Mouse (Mus musculus): ENCODE measurements at regions not wholly inside any gene's neighbourhood (a gene's known extent, or its start where the extent isn't known, plus 50 kb on each side); places are given as distances from the start of the nearest gene placed in this dataset.
A peak's percentile ranks its signal among the peaks of the same experiment; 100 is the strongest.

GRCm38 (mm10) chr1:190403335-190403734 lies 232.8 kb upstream of the Prox1 start:
- DNase-seq (ENCODE audit: low spot score): peak; percentile 7

DNA sequence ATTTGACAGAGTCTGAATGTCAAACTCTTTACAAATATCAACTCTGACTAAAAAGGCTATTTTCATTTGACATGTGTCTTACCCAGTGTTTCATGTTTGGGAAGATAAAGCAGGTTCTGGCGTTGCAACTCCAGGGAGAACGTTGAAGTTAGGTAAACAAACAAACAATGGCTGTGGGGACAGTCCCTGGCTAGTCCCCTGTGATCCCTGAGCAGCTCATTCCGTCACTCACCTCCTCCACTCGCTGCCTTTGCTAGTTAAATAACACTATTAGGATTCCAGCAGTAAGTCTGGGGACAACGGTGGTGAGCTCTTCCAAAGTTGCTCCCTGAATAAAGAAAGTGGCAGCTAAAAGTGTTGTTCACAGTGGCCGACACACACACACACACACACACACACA lies 227.8 kb upstream of the Prox1 start:
- no peak for DNase-seq (ENCODE audit: low spot score)

DNA sequence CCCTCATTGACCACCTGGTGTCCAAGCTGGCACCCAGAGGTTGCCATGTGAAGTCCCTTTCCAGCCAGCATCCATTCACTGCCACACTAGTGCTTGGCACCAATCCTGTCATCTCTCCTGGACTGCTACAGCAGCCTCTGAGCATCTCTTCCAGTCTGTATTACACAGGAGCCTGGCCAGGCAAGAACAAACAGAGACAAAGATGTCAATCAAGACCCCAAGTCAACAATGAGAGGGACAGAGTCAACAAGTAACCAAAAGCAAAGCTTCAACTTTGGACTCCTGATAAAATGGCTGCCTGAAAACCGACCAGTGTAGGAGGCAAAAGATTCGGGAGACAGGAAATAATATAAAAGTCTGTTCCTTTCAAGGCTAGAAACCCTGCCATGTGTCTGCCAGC lies 227.3 kb upstream of the Prox1 start:
- DNase-seq (ENCODE audit: low spot score): no peak

- DNase-seq (ENCODE audit: low spot score): no peak
Observed at GRCm38 (mm10) chr1:190393061-190393460, 222.5 kb upstream of the Prox1 start.

GRCm38 (mm10) chr1:190388853-190389252 lies 218.3 kb upstream of the Prox1 start:
- no peak for DNase-seq (ENCODE audit: low spot score)

DNA sequence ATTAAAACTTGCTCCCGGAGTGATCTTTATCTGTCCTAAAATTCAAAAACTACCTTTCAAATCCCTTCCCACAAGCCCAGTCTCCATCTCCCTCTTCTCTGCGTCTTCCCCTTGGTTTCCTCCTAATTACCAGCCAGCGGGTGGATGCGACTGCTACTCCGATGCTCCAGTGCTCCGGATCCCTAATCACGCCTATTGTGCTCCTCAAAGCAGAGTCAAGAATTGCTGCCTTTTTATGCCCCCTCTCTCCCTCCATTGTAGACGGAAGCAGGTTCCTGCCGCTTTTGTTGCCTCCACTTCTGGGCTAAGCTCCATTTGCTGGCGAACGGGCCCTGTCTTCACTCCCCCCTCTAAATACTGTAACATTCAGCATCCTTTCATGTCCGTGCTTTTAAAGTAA lies 214.0 kb upstream of the Prox1 start:
- DNase-seq (ENCODE audit: low spot score): no peak

GRCm38 (mm10) chr1:190383256-190383838 lies 212.8 kb upstream of the Prox1 start:
- DNase-seq (ENCODE audit: low spot score): no peak

- DNase-seq (ENCODE audit: low spot score): no peak
Observed at GRCm38 (mm10) chr1:190380151-190380550, 209.6 kb upstream of the Prox1 start.

GRCm38 (mm10) chr1:190375160-190375880 lies 204.8 kb upstream of the Prox1 start:
- no peak for DNase-seq (ENCODE audit: low spot score)

DNA sequence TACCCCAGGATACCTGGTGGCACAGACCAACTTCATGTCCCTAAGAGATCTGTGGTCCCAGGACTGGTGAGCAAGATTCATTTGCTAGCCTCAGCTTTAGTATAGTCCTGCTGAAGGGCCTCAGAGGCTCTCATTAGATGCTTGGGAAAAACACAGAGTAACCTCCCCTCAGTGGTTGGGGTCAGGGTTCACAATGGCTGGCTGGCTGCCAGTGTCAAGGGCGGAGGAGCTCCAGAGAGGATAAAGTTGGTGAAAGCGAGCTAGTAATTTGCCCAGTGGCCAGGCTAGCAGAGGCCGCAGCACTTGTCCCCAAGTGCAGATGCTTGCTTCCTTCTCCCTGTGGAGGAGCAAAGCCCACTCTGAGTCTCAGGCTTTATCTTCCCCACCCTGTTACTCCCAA lies 203.8 kb upstream of the Prox1 start:
- no peak for DNase-seq (ENCODE audit: low spot score)

GRCm38 (mm10) chr1:190366631-190367030 lies 196.1 kb upstream of the Prox1 start:
- no peak for DNase-seq (ENCODE audit: low spot score)

GRCm38 (mm10) chr1:190365126-190365525 lies 194.6 kb upstream of the Prox1 start:
- DNase-seq (ENCODE audit: low spot score): no peak

DNA sequence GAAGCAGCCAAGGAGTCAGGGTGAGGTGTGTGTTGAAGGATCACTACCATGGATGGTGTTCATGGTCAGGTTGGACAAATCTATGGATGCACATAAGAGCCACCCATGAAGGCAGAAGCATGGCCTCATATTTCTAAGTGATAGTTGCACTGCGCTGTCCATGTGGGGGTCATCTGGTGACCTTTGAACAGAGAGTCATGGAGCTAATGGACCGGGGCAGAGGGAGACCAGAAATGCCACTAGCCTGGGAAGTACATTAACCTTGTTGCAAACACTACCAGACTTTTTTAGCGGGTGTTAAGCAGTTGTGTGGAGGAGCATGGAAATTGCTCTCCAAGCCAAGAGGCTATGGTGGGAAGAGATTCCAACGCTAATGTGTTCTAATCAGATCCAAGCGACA lies 190.1 kb upstream of the Prox1 start:
- DNase-seq (ENCODE audit: low spot score): no peak

DNA sequence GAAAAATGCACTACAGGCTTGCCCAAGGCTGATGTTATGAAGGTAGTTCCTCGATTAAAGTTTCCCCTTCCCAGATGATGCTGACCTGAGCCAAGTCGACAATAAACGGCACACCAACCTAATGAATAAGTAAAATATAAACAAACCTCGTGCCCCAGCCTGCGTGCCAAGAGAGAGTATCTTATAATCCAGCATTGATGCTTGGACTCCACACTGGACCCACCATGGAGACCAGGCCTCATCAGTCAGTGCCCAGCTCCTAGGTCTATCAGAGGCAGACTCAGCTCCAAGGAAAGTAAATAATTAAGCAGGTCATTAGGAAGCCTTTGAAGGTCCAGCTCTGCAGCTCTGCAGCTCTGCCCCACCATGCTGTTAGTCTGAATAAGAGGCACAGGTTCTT lies 187.3 kb upstream of the Prox1 start:
- DNase-seq (ENCODE audit: low spot score): no peak

GRCm38 (mm10) chr1:190347610-190348009 lies 177.1 kb upstream of the Prox1 start:
- no peak for DNase-seq (ENCODE audit: low spot score)

DNA sequence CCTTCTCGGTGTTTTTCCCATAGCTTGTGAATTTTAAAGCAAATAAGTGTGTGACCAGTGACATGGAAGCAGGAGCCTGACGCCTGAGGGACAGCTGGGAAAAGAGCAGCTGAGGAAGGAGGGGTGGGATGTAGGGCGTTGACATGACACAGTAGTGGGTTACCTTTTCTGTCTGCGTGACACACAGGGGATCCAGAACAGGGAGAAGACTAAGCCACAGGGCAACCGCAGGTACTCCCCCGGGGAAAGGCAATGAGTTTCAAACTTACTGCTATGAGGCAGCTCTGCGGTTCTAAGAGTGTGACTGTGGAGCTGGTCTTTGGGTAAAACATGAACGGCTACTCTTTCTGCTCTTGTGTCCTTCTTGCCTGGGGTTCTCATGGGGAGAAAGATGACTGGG lies 170.2 kb upstream of the Prox1 start:
- DNase-seq (ENCODE audit: low spot score): no peak

- no peak for DNase-seq (ENCODE audit: low spot score)
Observed at GRCm38 (mm10) chr1:190334471-190334870, 164.0 kb upstream of the Prox1 start.

DNA sequence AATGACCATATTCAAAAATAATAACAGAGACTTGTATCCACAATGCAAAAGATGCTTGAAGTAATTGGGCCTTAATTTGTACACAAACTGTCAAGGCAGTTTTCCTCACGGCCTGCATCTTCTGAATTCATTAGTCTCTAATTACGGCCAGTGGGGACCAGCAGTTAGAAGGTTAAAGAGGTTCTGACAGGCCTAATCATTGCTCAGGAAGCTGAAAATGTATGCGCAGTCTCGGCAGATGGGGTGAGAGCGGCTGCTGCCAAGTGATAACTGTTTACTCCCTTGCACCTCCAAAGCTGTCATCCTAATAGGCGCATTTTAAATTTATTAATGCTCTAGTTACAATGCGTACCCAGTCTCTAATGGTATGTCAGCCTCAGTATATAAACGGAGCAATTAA lies 163.5 kb upstream of the Prox1 start:
- DNase-seq (ENCODE audit: low spot score): no peak

GRCm38 (mm10) chr1:190332001-190332400 lies 161.5 kb upstream of the Prox1 start:
- DNase-seq (ENCODE audit: low spot score): no peak

DNA sequence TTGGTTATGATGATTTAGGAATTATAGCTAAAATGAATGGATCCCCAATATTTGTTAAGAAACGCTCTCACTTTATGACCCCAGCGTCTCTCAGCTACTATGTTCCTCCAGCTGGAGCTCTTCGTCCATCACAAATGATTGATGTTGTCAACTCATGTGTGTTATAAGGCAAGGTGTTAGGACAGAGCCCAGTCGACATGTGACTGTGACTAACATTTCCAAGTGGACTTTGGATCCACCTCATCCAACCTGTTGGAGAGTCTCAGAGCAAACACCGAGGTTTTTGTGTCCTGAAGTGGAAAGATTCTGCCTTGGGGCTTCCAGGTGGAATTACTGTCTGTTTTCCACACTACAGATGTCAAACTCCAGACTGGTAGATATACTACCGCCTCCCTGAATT lies 154.0 kb upstream of the Prox1 start:
- DNase-seq (ENCODE audit: low spot score): no peak

DNA sequence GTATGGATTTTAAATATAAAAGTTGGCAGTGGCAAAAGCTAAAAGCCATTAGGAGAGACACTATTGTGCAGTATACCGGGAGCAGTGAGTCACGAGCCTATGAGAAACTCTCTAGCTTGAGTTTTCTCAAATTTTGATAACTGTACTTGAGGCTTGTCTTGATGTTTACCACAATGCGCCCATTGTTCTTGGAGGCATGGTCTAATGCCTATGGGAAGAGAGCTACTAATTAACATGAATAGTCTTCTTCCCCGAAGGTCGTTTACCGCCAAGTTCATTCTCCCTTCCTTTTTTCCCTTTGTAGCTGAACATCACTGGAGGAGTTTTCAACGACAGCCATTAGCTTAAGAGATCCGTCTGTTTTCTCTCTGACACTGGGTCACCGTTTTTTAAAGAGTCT lies 153.2 kb upstream of the Prox1 start:
- no peak for DNase-seq (ENCODE audit: low spot score)

- DNase-seq (ENCODE audit: low spot score): no peak
Observed at GRCm38 (mm10) chr1:190316175-190316574, 145.7 kb upstream of the Prox1 start.

DNA sequence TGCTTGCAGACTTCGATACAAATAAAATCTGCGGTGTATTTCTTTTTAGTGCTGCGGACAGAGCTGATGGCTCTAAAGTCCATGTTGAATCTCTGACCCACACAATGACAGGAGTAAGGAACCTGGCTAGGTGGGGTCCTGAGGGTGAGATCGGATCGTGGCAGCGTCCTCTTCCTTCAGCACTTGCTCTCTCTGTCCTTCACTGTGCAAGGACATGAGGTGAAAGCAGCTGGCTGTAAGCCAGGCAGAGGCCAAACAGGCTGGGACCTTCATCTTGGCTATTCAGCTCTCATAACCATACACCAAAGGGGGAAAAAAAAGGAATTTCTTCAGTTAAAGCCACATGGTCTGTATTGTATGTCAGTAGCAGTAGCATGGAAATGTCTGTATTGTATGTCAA lies 139.3 kb upstream of the Prox1 start:
- no peak for DNase-seq (ENCODE audit: low spot score)

DNA sequence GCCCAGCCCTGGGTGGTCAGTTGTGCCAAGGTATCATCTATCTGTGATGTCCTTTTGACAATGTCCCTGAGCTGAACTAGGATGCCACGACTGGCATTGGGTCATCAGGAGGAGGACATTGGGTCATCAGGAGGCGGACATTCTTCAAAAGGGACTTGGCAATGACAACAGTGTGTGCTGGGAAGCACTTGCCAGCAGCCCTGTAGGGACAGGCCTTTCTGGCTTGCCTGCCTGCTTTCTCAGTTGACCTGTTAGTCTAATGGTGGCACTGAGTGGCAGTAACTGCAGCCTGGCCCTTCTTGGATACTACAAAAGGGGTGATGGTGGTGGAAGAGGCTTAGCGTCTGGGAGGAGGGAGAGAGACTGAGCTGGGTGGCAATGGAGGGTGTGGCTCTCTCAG lies 137.2 kb upstream of the Prox1 start:
- DNase-seq (ENCODE audit: low spot score): no peak
